Mouse (Mus musculus) effector memory CD4-positive, alpha-beta T cell, adult 5 months (primary cell): ENCODE results near the gene Hist2h4. TPM values are rescaled to one million over a fixed set of nuclear protein-coding genes. Genes with fewer than 3 reads are reported as not detected.

Experiments
- polyA plus RNA-seq: library from polyadenylated mRNA; unstranded; fragments of 100-300 nt; shearing (Covaris generic); gene quantifications from one replicate; pipeline ENCODE4 v1.2.1, GENCODE M21; 2017

The Hist2h4 gene
- 3.1 TPM for polyA plus RNA-seq

GRCm38 (mm10) chr3:96262979-96263550 is at the start of gene Hist2h4:
TSS of gene Hist2h4 (minus strand) at chr3:96263311.

GRCm38 (mm10) chr3:96293787-96294186 is 30.7 kb upstream of the Hist2h4 start, which contains the start of gene Fcgr1:
TSS of gene Fcgr1 (minus strand) at chr3:96293969.

GRCm38 (mm10) chr3:96269511-96270474 is 6.7 kb upstream of the Hist2h4 start, which contains the start of gene Hist2h2bb:
TSS of gene Hist2h2bb (plus strand) at chr3:96269752.

GRCm38 (mm10) chr3:96268051-96268775 is 5.1 kb upstream of the Hist2h4 start, which contains the start of gene Hist2h3b:
TSS of gene Hist2h3b (plus strand) at chr3:96268654.

GRCm38 (mm10) chr3:96246427-96246856 is 16.7 kb downstream of the Hist2h4 start, which contains the start of gene Hist2h3c1:
TSS of gene Hist2h3c1 (plus strand) at chr3:96246685.

GRCm38 (mm10) chr3:96245003-96245886 is 17.9 kb downstream of the Hist2h4 start, which contains the start of gene Hist2h2aa1:
TSS of gene Hist2h2aa1 (plus strand) at chr3:96245497.

GRCm38 (mm10) chr3:96239949-96240798 is 22.9 kb downstream of the Hist2h4 start, which contains the start of gene Hist2h2aa2:
TSS of gene Hist2h2aa2 (minus strand) at chr3:96240276.

GRCm38 (mm10) chr3:96238954-96239793 is 23.9 kb downstream of the Hist2h4 start, which contains the start of gene Hist2h3c2:
TSS of gene Hist2h3c2 (minus strand) at chr3:96239127.

GRCm38 (mm10) chr3:96220765-96221639 is 42.1 kb downstream of the Hist2h4 start, which contains the start of the genes Hist2h2ac and Hist2h2be:
TSS of gene Hist2h2ac (minus strand) at chr3:96220880.
TSS of gene Hist2h2be (plus strand) at chr3:96221119.

GRCm38 (mm10) chr3:96219661-96220130 is 43.4 kb downstream of the Hist2h4 start, which contains the start of the genes Bola1 and Hist2h2ab:
TSS of gene Bola1 (minus strand) at chr3:96219709.
TSS of gene Hist2h2ab (plus strand) at chr3:96219865.

Other genes starting within 250 kb of the Hist2h4 start
- gene Vps45, start 204.8 kb downstream of the Hist2h4 start, polyA plus RNA-seq = 11.1 TPM
- gene Otud7b, start 158.8 kb downstream of the Hist2h4 start, polyA plus RNA-seq = 17.9 TPM
- gene Mtmr11, start 101.3 kb downstream of the Hist2h4 start, polyA plus RNA-seq = 2.8 TPM
- 132 TPM for gene Sf3b4, start 91.0 kb downstream of the Hist2h4 start, polyA plus RNA-seq
- 0.45 TPM for gene Sv2a, start 82.2 kb downstream of the Hist2h4 start, polyA plus RNA-seq
- gene Bola1, start 43.6 kb downstream of the Hist2h4 start, polyA plus RNA-seq = 16.9 TPM
- not detected for gene Hist2h2ab, start 43.4 kb downstream of the Hist2h4 start, polyA plus RNA-seq
- 11.7 TPM for gene Hist2h2ac, start 42.4 kb downstream of the Hist2h4 start, polyA plus RNA-seq
- 1.2 TPM for gene Hist2h2be, start 42.2 kb downstream of the Hist2h4 start, polyA plus RNA-seq
- not detected for gene Hist2h3c2, start 24.2 kb downstream of the Hist2h4 start, polyA plus RNA-seq
- 52.4 TPM for gene Hist2h2aa2, start 23.0 kb downstream of the Hist2h4 start, polyA plus RNA-seq
- gene Hist2h2aa1, start 17.8 kb downstream of the Hist2h4 start, polyA plus RNA-seq = 3.2 TPM
- not detected for gene Hist2h3c1, start 16.6 kb downstream of the Hist2h4 start, polyA plus RNA-seq
- gene Hist2h3b, start 5.3 kb upstream of the Hist2h4 start, polyA plus RNA-seq = 5.5 TPM
- 3.3 TPM for gene Hist2h2bb, start 6.4 kb upstream of the Hist2h4 start, polyA plus RNA-seq
- gene Fcgr1, start 30.7 kb upstream of the Hist2h4 start, polyA plus RNA-seq = not detected
- gene BC107364, start 189.0 kb upstream of the Hist2h4 start, polyA plus RNA-seq = not detected